Mouse (Mus musculus): ENCODE data around the gene Urad. TPM values are rescaled to one million over a fixed set of nuclear protein-coding genes. Genes with fewer than 3 reads are reported as not detected.

Urad gene
- polyA plus RNA-seq, 1 experiment, result not detected

- H3K27me3 ChIP-seq (ENCODE audit: control insufficient read depth, insufficient read depth, insufficient read length), result no peaks in the 10 kb centered on the region
- no peaks in the 10 kb centered on the region for H3K79me2 ChIP-seq (ENCODE audit: control insufficient read depth, insufficient read depth)
- H3K79me3 ChIP-seq (ENCODE audit: low read depth), result no peaks in the 10 kb centered on the region
- no peaks in the 10 kb centered on the region for H3K36me3 ChIP-seq (ENCODE audit: control insufficient read depth, insufficient read depth)
- H3K4me3 ChIP-seq (ENCODE audit: insufficient read depth, poor library complexity, severe bottlenecking), result no peak overlapping the region
- no peak overlapping the region for H3ac ChIP-seq (ENCODE audit: control insufficient read depth, insufficient read length, low read depth)
- TF ChIP-seq MYOD1 (IDR thresholded peaks at IDR 0.05; ENCODE audit: control insufficient read depth, insufficient read length, low read depth) (no peak), CTCF (IDR thresholded peaks at IDR 0.05; ENCODE audit: control insufficient read depth, insufficient read depth, insufficient read length) (no peak), FOSL1 (IDR thresholded peaks at IDR 0.05; ENCODE audit: insufficient read depth, low read length, poor library complexity, severe bottlenecking) (no peak), USF1 (IDR thresholded peaks at IDR 0.05; ENCODE audit: low read depth) (no peak), MYOG (IDR thresholded peaks at IDR 0.05; ENCODE audit: control insufficient read depth, extremely low read depth, insufficient read length) (no peak)
These were observed 29.7 kb upstream of the Urad start for GRCm38 (mm10) chr5:147351931-147352330.

GRCm38 (mm10) chr5:147345981-147346380 is 23.7 kb upstream of the Urad start:
- Histone ChIP-seq H3K4me3 (ENCODE audit: insufficient read depth, poor library complexity, severe bottlenecking) (no peak overlapping the region), H3K79me2 (ENCODE audit: control insufficient read depth, insufficient read depth) (no peaks in the 10 kb centered on the region), H3ac (ENCODE audit: control insufficient read depth, insufficient read length, low read depth) (no peak overlapping the region), H3K27me3 (ENCODE audit: control insufficient read depth, insufficient read depth, insufficient read length) (no peaks in the 10 kb centered on the region), H3K79me3 (ENCODE audit: low read depth) (no peaks in the 10 kb centered on the region), H3K36me3 (ENCODE audit: control insufficient read depth, insufficient read depth) (no peaks in the 10 kb centered on the region)
- TF ChIP-seq MAX (IDR thresholded peaks at IDR 0.05) (no peak), USF1 (IDR thresholded peaks at IDR 0.05; ENCODE audit: low read depth) (no peak), CEBPB (IDR thresholded peaks at IDR 0.05; ENCODE audit: low read depth) (no peak), MYOG (IDR thresholded peaks at IDR 0.05; ENCODE audit: control insufficient read depth, extremely low read depth, insufficient read length) (no peak), FOSL1 (IDR thresholded peaks at IDR 0.05; ENCODE audit: insufficient read depth, low read length, poor library complexity, severe bottlenecking) (no peak), MYOD1 (IDR thresholded peaks at IDR 0.05; ENCODE audit: control insufficient read depth, insufficient read length, low read depth) (no peak), CTCF (IDR thresholded peaks at IDR 0.05; ENCODE audit: control insufficient read depth, insufficient read depth, insufficient read length) (no peak)

GRCm38 (mm10) chr5:147343904-147344303 is 21.7 kb upstream of the Urad start:
- no peaks in the 10 kb centered on the region for H3K79me2 ChIP-seq (ENCODE audit: control insufficient read depth, insufficient read depth)

GRCm38 (mm10) chr5:147342901-147343300 is 20.7 kb upstream of the Urad start:
- TF ChIP-seq MYOD1 (IDR thresholded peaks at IDR 0.05; ENCODE audit: control insufficient read depth, insufficient read length, low read depth), result no peak
- H3K27me3 ChIP-seq (ENCODE audit: control insufficient read depth, insufficient read depth, insufficient read length), result peaks cover 4% of the 10 kb centered on the region
- H3K4me3 ChIP-seq (ENCODE audit: insufficient read depth, poor library complexity, severe bottlenecking), result no peak overlapping the region
- no peaks in the 10 kb centered on the region for H3K79me2 ChIP-seq (ENCODE audit: control insufficient read depth, insufficient read depth)
- H3ac ChIP-seq (ENCODE audit: control insufficient read depth, insufficient read length, low read depth), result no peak overlapping the region
- H3K36me3 ChIP-seq (ENCODE audit: control insufficient read depth, insufficient read depth), result no peaks in the 10 kb centered on the region
- H3K79me3 ChIP-seq (ENCODE audit: low read depth), result no peaks in the 10 kb centered on the region

More at GRCm38 (mm10) chr5:147343904-147344303, 21.7 kb upstream of the Urad start:
- Histone ChIP-seq H3K27me3 (ENCODE audit: control insufficient read depth, insufficient read depth, insufficient read length) (no peaks in the 10 kb centered on the region), H3K4me3 (ENCODE audit: insufficient read depth, poor library complexity, severe bottlenecking) (no peak overlapping the region), H3K79me3 (ENCODE audit: low read depth) (no peaks in the 10 kb centered on the region), H3ac (ENCODE audit: control insufficient read depth, insufficient read length, low read depth) (no peak overlapping the region), H3K36me3 (ENCODE audit: control insufficient read depth, insufficient read depth) (no peaks in the 10 kb centered on the region)
- TF ChIP-seq CTCF (IDR thresholded peaks at IDR 0.05; ENCODE audit: control insufficient read depth, insufficient read depth, insufficient read length), result no peak

GRCm38 (mm10) chr5:147340741-147341414 is 18.6 kb upstream of the Urad start:
- Histone ChIP-seq H3K79me3 (ENCODE audit: low read depth) (no peaks in the 10 kb centered on the region), H3K4me3 (ENCODE audit: insufficient read depth, poor library complexity, severe bottlenecking) (no peak overlapping the region), H3ac (ENCODE audit: control insufficient read depth, insufficient read length, low read depth) (no peak overlapping the region), H3K27me3 (ENCODE audit: control insufficient read depth, insufficient read depth, insufficient read length) (peaks cover 4% of the 10 kb centered on the region), H3K79me2 (ENCODE audit: control insufficient read depth, insufficient read depth) (no peaks in the 10 kb centered on the region), H3K36me3 (ENCODE audit: control insufficient read depth, insufficient read depth) (no peaks in the 10 kb centered on the region)
- TF ChIP-seq CTCF (IDR thresholded peaks at IDR 0.05; ENCODE audit: control insufficient read depth, insufficient read depth, insufficient read length) (no peak), MYOG (IDR thresholded peaks at IDR 0.05; ENCODE audit: control insufficient read depth, extremely low read depth, insufficient read length) (no peak), FOSL1 (IDR thresholded peaks at IDR 0.05; ENCODE audit: insufficient read depth, low read length, poor library complexity, severe bottlenecking) (no peak), USF1 (IDR thresholded peaks at IDR 0.05; ENCODE audit: low read depth) (no peak), MAX (IDR thresholded peaks at IDR 0.05) (no peak), MYOD1 (IDR thresholded peaks at IDR 0.05; ENCODE audit: control insufficient read depth, insufficient read length, low read depth) (no peak), CEBPB (IDR thresholded peaks at IDR 0.05; ENCODE audit: low read depth) (no peak)

- Histone ChIP-seq H3K79me2 (ENCODE audit: control insufficient read depth, insufficient read depth) (no peaks in the 10 kb centered on the region), H3K27me3 (ENCODE audit: control insufficient read depth, insufficient read depth, insufficient read length) (peaks cover 4% of the 10 kb centered on the region), H3K79me3 (ENCODE audit: low read depth) (no peaks in the 10 kb centered on the region), H3K36me3 (ENCODE audit: control insufficient read depth, insufficient read depth) (no peaks in the 10 kb centered on the region), H3K4me3 (ENCODE audit: insufficient read depth, poor library complexity, severe bottlenecking) (no peak overlapping the region), H3ac (ENCODE audit: control insufficient read depth, insufficient read length, low read depth) (no peak overlapping the region)
- TF ChIP-seq USF1 (IDR thresholded peaks at IDR 0.05; ENCODE audit: low read depth) (no peak), CEBPB (IDR thresholded peaks at IDR 0.05; ENCODE audit: low read depth) (no peak), FOSL1 (IDR thresholded peaks at IDR 0.05; ENCODE audit: insufficient read depth, low read length, poor library complexity, severe bottlenecking) (no peak), CTCF (IDR thresholded peaks at IDR 0.05; ENCODE audit: control insufficient read depth, insufficient read depth, insufficient read length) (no peak), MYOD1 (IDR thresholded peaks at IDR 0.05; ENCODE audit: control insufficient read depth, insufficient read length, low read depth) (no peak), MYOG (IDR thresholded peaks at IDR 0.05; ENCODE audit: control insufficient read depth, extremely low read depth, insufficient read length) (no peak), MAX (IDR thresholded peaks at IDR 0.05) (no peak)
These were observed 17.3 kb upstream of the Urad start for GRCm38 (mm10) chr5:147339560-147339959.

Data from C2C12 (cell line).